Mouse (Mus musculus): ENCODE results near the gene Gm1113. TPM values are rescaled to one million over a fixed set of nuclear protein-coding genes. Genes with fewer than 3 reads are reported as not detected.

The Gm1113 gene
- polyA plus RNA-seq (2012; ENCODE audit: insufficient read depth, low replicate concordance), result not detected in 2 replicates

- H3K4me1 ChIP-seq, result no peaks in the 10 kb centered on the region
- no peaks in the 10 kb centered on the region for H3K36me3 ChIP-seq (replicated peaks; ENCODE audit: low read length)
- TF ChIP-seq FLI1 (IDR thresholded peaks at IDR 0.05; ENCODE audit: low read length) (no peak), GATA1 (IDR thresholded peaks at IDR 0.05; ENCODE audit: borderline replicate concordance, low read length) (no peak)
- H3K9me3 ChIP-seq, result no peaks in the 10 kb centered on the region
- no peak within 1 kb of the TSS for H3K4me3 ChIP-seq (replicated peaks)
- peaks cover 27% of the 10 kb centered on the region for H3K27me3 ChIP-seq (replicated peaks)
Observed at GRCm38 (mm10) chr9:35518169-35518568, at the start of gene Gm1113. TSS of gene Gm1113 (minus strand) at chr9:35518269.

DNA sequence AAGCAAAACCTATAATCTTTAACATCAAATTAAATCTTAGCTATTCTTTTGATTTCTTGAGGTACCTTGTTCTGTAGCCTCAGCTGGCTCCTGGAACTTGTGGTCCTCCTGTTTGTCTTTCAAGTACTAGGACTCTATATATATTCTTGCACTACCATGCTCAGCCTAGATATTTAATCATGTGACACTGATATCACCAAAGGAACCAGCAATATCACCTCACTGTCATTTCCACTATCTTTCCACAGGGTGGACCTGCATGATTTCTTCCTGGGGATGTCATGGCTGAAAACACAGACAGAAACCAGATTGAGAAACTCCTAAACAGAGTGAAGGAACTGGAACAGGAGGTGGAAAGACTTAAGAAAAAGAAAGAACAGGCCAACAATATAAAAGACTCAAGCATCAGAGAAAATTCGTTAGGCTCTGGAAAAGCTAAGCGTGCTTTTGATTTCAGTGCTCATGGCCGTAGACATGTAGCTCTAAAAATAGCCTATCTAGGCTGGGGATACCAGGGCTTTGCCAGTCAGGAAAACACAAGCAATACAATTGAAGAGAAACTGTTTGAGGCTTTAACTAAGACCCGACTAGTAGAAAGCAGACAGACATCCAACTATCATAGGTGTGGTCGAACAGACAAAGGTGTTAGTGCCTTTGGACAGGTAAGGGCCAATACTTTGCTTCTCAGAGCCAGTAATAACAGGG, 46.6 kb upstream of the Gm1113 start:
- Histone ChIP-seq H3K4me3 (replicated peaks) (no peak overlapping the region), H3K4me1 (peaks cover 40% of the 10 kb centered on the region), H3K27me3 (replicated peaks) (no peaks in the 10 kb centered on the region), H3K9me3 (no peaks in the 10 kb centered on the region), H3K36me3 (replicated peaks; ENCODE audit: low read length) (peaks cover 55% of the 10 kb centered on the region)
- TF ChIP-seq GATA1 (IDR thresholded peaks at IDR 0.05; ENCODE audit: borderline replicate concordance, low read length) (no peak), FLI1 (IDR thresholded peaks at IDR 0.05; ENCODE audit: low read length) (no peak)

DNA sequence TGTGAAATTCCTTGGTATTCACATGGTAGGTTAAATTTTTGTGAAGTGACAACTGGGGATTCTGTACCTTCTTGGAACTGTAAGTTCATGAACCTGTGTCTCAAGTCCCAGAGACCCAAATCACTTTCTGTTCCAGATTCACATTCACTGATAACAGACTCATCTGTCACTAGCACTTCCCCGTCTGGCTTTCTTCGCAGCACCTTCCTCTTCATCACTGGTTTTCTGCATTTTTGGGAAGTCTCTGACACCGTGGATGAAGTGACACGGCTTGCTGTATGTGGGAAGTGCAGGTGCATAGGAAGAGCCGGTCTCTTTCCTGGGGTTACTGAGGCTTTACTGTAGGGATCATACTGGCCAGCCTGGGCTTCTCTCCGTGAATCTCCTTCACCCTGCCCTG, 43.5 kb upstream of the Gm1113 start:
- Histone ChIP-seq H3K36me3 (replicated peaks; ENCODE audit: low read length) (peaks cover 40% of the 10 kb centered on the region), H3K27me3 (replicated peaks) (peaks cover 21% of the 10 kb centered on the region), H3K4me3 (replicated peaks) (no peak overlapping the region), H3K9me3 (0 out of 2 replicates have a peak, but pooled peaks cover 2% of the 10 kb centered on the region), H3K4me1 (peaks cover 35% of the 10 kb centered on the region)
- no peak for TF ChIP-seq GATA1 (IDR thresholded peaks at IDR 0.05; ENCODE audit: borderline replicate concordance, low read length)
- TF ChIP-seq FLI1 (IDR thresholded peaks at IDR 0.05; ENCODE audit: low read length), result no peak

GRCm38 (mm10) chr9:35561076-35561475, 43.0 kb upstream of the Gm1113 start:
- Histone ChIP-seq H3K36me3 (replicated peaks; ENCODE audit: low read length) (peaks cover 35% of the 10 kb centered on the region), H3K4me3 (replicated peaks) (no peak overlapping the region), H3K27me3 (replicated peaks) (peaks cover 24% of the 10 kb centered on the region), H3K4me1 (peaks cover 35% of the 10 kb centered on the region), H3K9me3 (0 out of 2 replicates have a peak, but pooled peaks cover 2% of the 10 kb centered on the region)
- TF ChIP-seq FLI1 (IDR thresholded peaks at IDR 0.05; ENCODE audit: low read length) (no peak), GATA1 (IDR thresholded peaks at IDR 0.05; ENCODE audit: borderline replicate concordance, low read length) (no peak)

DNA sequence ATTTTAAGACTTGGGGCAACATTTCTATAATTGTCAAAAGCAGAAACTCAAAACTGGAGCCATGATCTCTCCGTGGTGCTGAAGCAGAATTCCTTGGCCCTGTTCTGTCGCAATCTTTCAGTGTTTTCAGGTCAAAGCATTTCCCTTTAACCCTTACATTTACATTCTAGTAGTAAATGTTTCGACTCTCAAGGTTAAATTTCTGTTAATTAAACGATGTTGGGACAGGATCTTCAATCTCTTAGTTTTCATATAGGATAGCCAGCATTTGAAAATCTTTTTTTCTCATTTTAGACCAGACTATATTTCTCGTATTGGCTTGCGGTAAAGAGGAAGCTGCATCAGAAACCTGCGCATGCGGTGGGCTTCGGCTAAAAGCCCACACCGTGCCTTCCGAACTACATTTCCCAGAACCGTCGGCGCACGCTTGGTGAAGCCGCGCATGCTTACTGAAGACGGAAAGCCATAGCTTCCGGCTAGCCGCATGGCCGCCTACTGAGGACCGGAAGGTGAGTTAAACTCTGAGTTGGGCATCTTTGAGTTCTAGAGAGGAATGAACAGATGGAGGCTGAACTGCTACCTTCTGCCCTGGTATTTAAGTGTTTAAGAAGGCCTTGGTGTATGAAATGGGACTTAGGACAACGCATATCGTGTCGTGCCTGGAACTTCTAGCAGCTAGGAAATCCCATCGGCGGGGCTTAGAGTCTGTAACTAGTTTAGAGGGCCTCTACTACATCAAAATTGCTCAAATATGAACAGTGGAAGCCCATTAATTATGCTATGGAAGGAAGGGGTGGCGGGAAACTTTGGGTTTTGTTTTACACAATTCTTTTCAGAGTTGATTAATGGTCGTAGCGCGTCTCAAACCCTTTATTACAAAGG, 41.2 kb upstream of the Gm1113 start:
- Histone ChIP-seq H3K4me3 (replicated peaks) (peak overlapping the region; percentile 97), H3K4me1 (peaks cover 29% of the 10 kb centered on the region), H3K9me3 (0 out of 2 replicates have a peak, but pooled peaks cover 2% of the 10 kb centered on the region), H3K27me3 (replicated peaks) (peaks cover 33% of the 10 kb centered on the region), H3K36me3 (replicated peaks; ENCODE audit: low read length) (peaks cover 18% of the 10 kb centered on the region)
- TF ChIP-seq GATA1 (IDR thresholded peaks at IDR 0.05; ENCODE audit: borderline replicate concordance, low read length) (no peak), FLI1 (IDR thresholded peaks at IDR 0.05; ENCODE audit: low read length) (no peak)

- Histone ChIP-seq H3K9me3 (0 out of 2 replicates have a peak, but pooled peaks cover 2% of the 10 kb centered on the region), H3K36me3 (replicated peaks; ENCODE audit: low read length) (peaks cover 18% of the 10 kb centered on the region), H3K27me3 (replicated peaks) (peaks cover 40% of the 10 kb centered on the region), H3K4me3 (replicated peaks) (peak within 1 kb of the TSS; percentile 97), H3K4me1 (peaks cover 29% of the 10 kb centered on the region)
- TF ChIP-seq GATA1 (IDR thresholded peaks at IDR 0.05; ENCODE audit: borderline replicate concordance, low read length), result no peak
Observed at GRCm38 (mm10) chr9:35558257-35559008, 40.4 kb upstream of the Gm1113 start, which contains the start of the genes Ddx25 and Pus3. TSS of gene Ddx25 (minus strand) at chr9:35558528. TSS of gene Pus3 (plus strand) at chr9:35558595.

DNA sequence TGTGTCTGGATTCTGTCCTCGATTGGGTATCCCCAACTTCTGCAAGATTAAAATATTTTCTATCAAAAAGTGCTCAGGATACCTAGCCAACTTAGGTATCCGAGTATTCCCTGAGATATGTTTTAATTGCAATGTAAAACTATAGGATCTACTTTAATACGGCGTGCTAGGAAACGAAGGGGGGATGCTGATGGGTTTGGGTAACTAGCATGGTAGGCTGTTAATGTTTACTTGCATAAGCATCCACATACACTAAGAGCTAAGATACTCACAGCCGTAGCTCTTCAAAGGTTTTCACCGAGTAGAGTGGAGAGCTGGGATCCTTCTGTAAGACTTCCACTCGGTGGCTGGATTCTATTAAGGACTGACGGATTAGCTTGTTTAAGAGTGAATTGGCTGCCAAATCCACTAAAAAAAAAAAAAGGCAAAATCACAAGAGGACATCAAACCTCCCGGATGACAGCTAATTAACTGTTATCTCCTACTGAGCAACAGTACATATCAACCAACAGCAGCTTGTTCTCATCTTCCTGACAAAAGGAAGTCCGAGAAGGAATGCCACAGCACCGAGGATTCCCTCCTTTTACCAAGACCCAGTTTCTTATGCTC, 38.5 kb upstream of the Gm1113 start:
- Histone ChIP-seq H3K9me3 (0 out of 2 replicates have a peak, but pooled peaks cover 2% of the 10 kb centered on the region), H3K4me1 (peaks cover 25% of the 10 kb centered on the region), H3K36me3 (replicated peaks; ENCODE audit: low read length) (peaks cover 7% of the 10 kb centered on the region), H3K4me3 (replicated peaks) (no peak overlapping the region), H3K27me3 (replicated peaks) (peaks cover 48% of the 10 kb centered on the region)
- TF ChIP-seq GATA1 (IDR thresholded peaks at IDR 0.05; ENCODE audit: borderline replicate concordance, low read length) (no peak), FLI1 (IDR thresholded peaks at IDR 0.05; ENCODE audit: low read length) (no peak)

DNA sequence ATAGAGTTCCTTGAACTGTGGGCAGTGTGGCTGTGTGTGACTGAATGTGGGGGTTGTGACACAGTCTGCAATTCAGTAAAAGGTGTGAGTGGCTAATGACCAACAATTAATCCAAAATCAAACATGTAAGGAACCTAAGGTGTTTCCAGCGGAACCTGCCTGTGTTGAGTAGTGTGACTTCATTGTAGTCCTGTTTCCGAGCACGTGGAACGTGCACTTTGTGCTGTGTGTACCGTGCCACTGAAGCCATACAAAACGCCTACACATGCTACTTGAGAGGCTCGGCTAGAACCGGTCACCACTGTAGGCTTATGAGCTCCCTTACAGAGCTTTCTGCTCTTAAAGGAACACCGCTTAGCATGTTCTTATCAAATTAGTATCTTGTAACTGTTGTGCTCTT, 30.4 kb upstream of the Gm1113 start:
- Histone ChIP-seq H3K4me3 (replicated peaks) (no peak overlapping the region), H3K9me3 (no peaks in the 10 kb centered on the region)
- no peak for TF ChIP-seq GATA1 (IDR thresholded peaks at IDR 0.05; ENCODE audit: borderline replicate concordance, low read length)
- TF ChIP-seq FLI1 (IDR thresholded peaks at IDR 0.05; ENCODE audit: low read length), result no peak

GRCm38 (mm10) chr9:35546745-35547144, 28.7 kb upstream of the Gm1113 start:
- TF ChIP-seq FLI1 (IDR thresholded peaks at IDR 0.05; ENCODE audit: low read length) (no peak), GATA1 (IDR thresholded peaks at IDR 0.05; ENCODE audit: borderline replicate concordance, low read length) (no peak)
- Histone ChIP-seq H3K36me3 (replicated peaks; ENCODE audit: low read length) (no peaks in the 10 kb centered on the region), H3K4me3 (replicated peaks) (peak overlapping the region; percentile 85), H3K9me3 (no peaks in the 10 kb centered on the region), H3K4me1 (peaks cover 24% of the 10 kb centered on the region), H3K27me3 (replicated peaks) (peaks cover 19% of the 10 kb centered on the region)

More for the DNA sequence above, 30.4 kb upstream of the Gm1113 start:
- H3K4me1 ChIP-seq, result peaks cover 24% of the 10 kb centered on the region
- no peaks in the 10 kb centered on the region for H3K36me3 ChIP-seq (replicated peaks; ENCODE audit: low read length)
- H3K27me3 ChIP-seq (replicated peaks), result peaks cover 18% of the 10 kb centered on the region
